Mouse (Mus musculus) ES-Bruce4 (cell line): ENCODE measurements around the gene Tbk1.

Source experiments
- CTCF ChIP-seq: IDR thresholded peaks from one replicate; pipeline ENCODE4 v1.8.1; 2011; ENCODE audit warnings: low read depth, low read length
- POLR2A ChIP-seq: IDR thresholded peaks from one replicate; pipeline ENCODE4 v1.8.1; 2011; ENCODE audit warnings: low read length; ENCODE audit not compliant: insufficient read depth

- no peak for TF ChIP-seq CTCF
- TF ChIP-seq POLR2A: no peak
Observed at GRCm38 (mm10) chr10:121580381-121580780, 6.2 kb downstream of the Tbk1 start.
